In genomic region chr2:35462791-35463281, GRCm38 (mm10) we compare ENCODE assay signal across 8 mouse cellular contexts. TPM values are rescaled to one million over a fixed set of nuclear protein-coding genes. Genes with fewer than 3 reads are reported as not detected.
DNase-seq lines count a peak whose midpoint lies in the region; ATAC-seq and TF ChIP-seq lines count a peak whose summit lies in the region.

Gene Ggta1 (minus strand): TSS chr2:35463231.

- H3K4me3 ChIP-seq in lung, adult 2 months (replicated peaks; ENCODE audit: extremely low read depth, low read depth, low read length) = peak within 1 kb of the TSS; percentile 84
- H3K4me3 ChIP-seq in heart, embryonic 10.5 days = peak within 1 kb of the TSS; percentile 79
- H3K4me3 ChIP-seq in limb, embryonic 12.5 days (replicated peaks) = peak within 1 kb of the TSS; percentile 55
- H3K4me3 ChIP-seq in neural tube, embryonic 11.5 days (ENCODE audit: low read depth, low read length) = peak within 1 kb of the TSS; percentile 56

- TF ChIP-seq CTCF in lung, adult 2 months (IDR thresholded peaks at IDR 0.05; ENCODE audit: insufficient read depth, low read length) = no peak

- no peak for DNase-seq in lung, adult 2 months
- DNase-seq in lung, postnatal 25 days (ENCODE audit: low spot score) = no peak
- DNase-seq in adipocyte (ENCODE audit: low spot score) = peak; percentile 36
- no peak for DNase-seq in heart, embryonic 10.5 days (ENCODE audit: low spot score)
- peak; percentile 29 for DNase-seq in neural tube, embryonic 11.5 days (ENCODE audit: low spot score)
- no peak for DNase-seq in layer of hippocampus, adult 18-20 months (ENCODE audit: low spot score in 2 of 2)

- ATAC-seq in limb, embryonic 12.5 days (ENCODE audit: insufficient number of reproducible peaks, insufficient read depth, low FRiP score, low TSS enrichment, low read depth) = no peak
- ATAC-seq in neural tube, embryonic 11.5 days (ENCODE audit: insufficient read depth, low FRiP score, low TSS enrichment) = no peak
- no peak for ATAC-seq in frontal cortex, adult (ENCODE audit: low TSS enrichment)

- H3K4me2 ChIP-seq in limb, embryonic 12.5 days = peak within 1 kb of the TSS; percentile 95
- H3K4me2 ChIP-seq in neural tube, embryonic 11.5 days (ENCODE audit: low read depth) = peak within 1 kb of the TSS; percentile 97

- WGBS in lung, adult 2 months = 42% methylated on average over 7 of the region's 7 CpGs
- 24% methylated on average over 7 of the region's 7 CpGs for WGBS in heart, embryonic 10.5 days
- WGBS in limb, embryonic 12.5 days = 21% methylated on average over 7 of the region's 7 CpGs
- 22% methylated on average over 7 of the region's 7 CpGs for WGBS in neural tube, embryonic 11.5 days

- no peaks in the 10 kb centered on the region for H3K27me3 ChIP-seq in heart, embryonic 10.5 days (ENCODE audit: insufficient read depth, poor library complexity, severe bottlenecking)
- peaks cover 23% of the 10 kb centered on the region for H3K27me3 ChIP-seq in limb, embryonic 12.5 days
- H3K27me3 ChIP-seq in neural tube, embryonic 11.5 days (ENCODE audit: control insufficient read depth, insufficient read depth, low read length) = no peaks in the 10 kb centered on the region; the same call in 1 of the 2 replicates

- peaks cover 4% of the 10 kb centered on the region; the same call in 1 of the 2 replicates for H3K4me1 ChIP-seq in lung, adult 2 months (ENCODE audit: control insufficient read depth, insufficient read depth, low read length)
- H3K4me1 ChIP-seq in heart, embryonic 10.5 days = peaks cover 45% of the 10 kb centered on the region
- peaks cover 30% of the 10 kb centered on the region for H3K4me1 ChIP-seq in limb, embryonic 12.5 days (replicated peaks)
- peaks cover 3% of the 10 kb centered on the region; the same call in 1 of the 2 replicates for H3K4me1 ChIP-seq in neural tube, embryonic 11.5 days (ENCODE audit: control insufficient read depth, insufficient read depth, low read length)

- no peaks in the 10 kb centered on the region for H3K9me3 ChIP-seq in heart, embryonic 10.5 days
- H3K9me3 ChIP-seq in limb, embryonic 12.5 days = no peaks in the 10 kb centered on the region; the same call in 1 of the 2 replicates
- no peaks in the 10 kb centered on the region for H3K9me3 ChIP-seq in neural tube, embryonic 11.5 days (ENCODE audit: control insufficient read depth, low read length)

- H3K36me3 ChIP-seq in heart, embryonic 10.5 days = peaks cover 7% of the 10 kb centered on the region; the same call in 1 of the 2 replicates
- H3K36me3 ChIP-seq in limb, embryonic 12.5 days = no peaks in the 10 kb centered on the region
- H3K36me3 ChIP-seq in neural tube, embryonic 11.5 days (ENCODE audit: control insufficient read depth, insufficient read depth, low read length) = no peaks in the 10 kb centered on the region

- H3K9ac ChIP-seq in limb, embryonic 12.5 days (replicated peaks) = peak within 1 kb of the TSS; percentile 69
- H3K9ac ChIP-seq in neural tube, embryonic 11.5 days (ENCODE audit: low read length) = peak within 1 kb of the TSS; percentile 70

- H3K27ac ChIP-seq in heart, embryonic 10.5 days = peak within 1 kb of the TSS; percentile 94
- 0 out of 2 replicates have a peak within 1 kb of the TSS, but pooled peaks have one; percentile 29 for H3K27ac ChIP-seq in limb, embryonic 12.5 days
- 0 out of 2 replicates have a peak within 1 kb of the TSS, but pooled peaks have one; percentile 14 for H3K27ac ChIP-seq in neural tube, embryonic 11.5 days (ENCODE audit: low read depth, low read length)

- no peak for TF ChIP-seq POLR2A in lung, adult 2 months (IDR thresholded peaks at IDR 0.05; ENCODE audit: borderline replicate concordance, extremely low read depth, low read depth, low read length)

RNA-seq across cellular contexts. Expression of gene Ggta1, which starts in this region (rescaled TPM):
- polyA plus RNA-seq in lung, adult 2 months (2012; rRNA removed) = 17.8 and 24.4 TPM in 2 replicates
- 30.4 and 51.3 TPM in 2 replicates for polyA plus RNA-seq in heart, embryonic 10.5 days (2016; fragmentation: Nextera tagmentation; extraction: Ambion mirVana)
- 7.8 and 8.8 TPM in 2 replicates for polyA plus RNA-seq in limb, embryonic 12.5 days (2016; fragmentation: Nextera tagmentation; extraction: Ambion mirVana)
- 7.3 and 9.5 TPM in 2 replicates for polyA plus RNA-seq in neural tube, embryonic 11.5 days (2014; fragmentation: Nextera tagmentation; extraction: Ambion mirVana)
- total RNA-seq in layer of hippocampus, adult 18-20 months (2021) = 1 to 10 TPM; 2.6 to 4.3 TPM

Comparison
In these comparisons a context has a peak if more than half of its experiments do, and no peak if none do; other contexts are left out.
1. DNase-seq: peak in adipocyte (single experiment) and neural tube, embryonic 11.5 days (single experiment); none in lung, adult 2 months (single experiment), lung, postnatal 25 days (single experiment), heart, embryonic 10.5 days (single experiment) and layer of hippocampus, adult 18-20 months (0 of 2).
2. H3K27ac ChIP-seq: peak in every context shown above with its lines; median percentile 94 in heart, embryonic 10.5 days; 29 in limb, embryonic 12.5 days; 14 in neural tube, embryonic 11.5 days.
3. Peak in every context shown above with its lines, with median percentiles within 50 percentile points of each other: H3K4me3 ChIP-seq.